Mouse (Mus musculus) lung, postnatal 10 days (tissue): Measurements from ENCODE around the gene Tas2r143.

Experiments
- DNase-seq: peaks from one replicate; pipeline ENCODE4 v3.0.0; 2021

Tas2r143 gene

GRCm38 (mm10) chr6:42399938-42400337 lies at the start of gene Tas2r143:
Gene Tas2r143, plus strand, starts transcription at chr6:42400238.
- DNase-seq = no peak

GRCm38 (mm10) chr6:42350968-42351775 lies 48.9 kb upstream of the Tas2r143 start:
- DNase-seq = no peak

- no peak for DNase-seq
Measured at GRCm38 (mm10) chr6:42351776-42352485, 48.1 kb upstream of the Tas2r143 start.

GRCm38 (mm10) chr6:42352486-42352846 lies 47.6 kb upstream of the Tas2r143 start:
- no peak for DNase-seq

GRCm38 (mm10) chr6:42353180-42353579 lies 46.9 kb upstream of the Tas2r143 start:
- DNase-seq = no peak

GRCm38 (mm10) chr6:42354076-42355019 lies 45.7 kb upstream of the Tas2r143 start:
- DNase-seq = peak; percentile 74

- no peak for DNase-seq
Measured at GRCm38 (mm10) chr6:42355366-42355765, 44.7 kb upstream of the Tas2r143 start.

GRCm38 (mm10) chr6:42355794-42356600 lies 44.0 kb upstream of the Tas2r143 start:
- DNase-seq = no peak

GRCm38 (mm10) chr6:42356913-42357312 lies 43.1 kb upstream of the Tas2r143 start:
- DNase-seq = no peak

- no peak for DNase-seq
Measured at GRCm38 (mm10) chr6:42357901-42358300, 42.1 kb upstream of the Tas2r143 start.

GRCm38 (mm10) chr6:42358901-42359300 lies 41.1 kb upstream of the Tas2r143 start:
- DNase-seq = no peak

GRCm38 (mm10) chr6:42359364-42360147 lies 40.5 kb upstream of the Tas2r143 start:
- peak; percentile 60 for DNase-seq

- DNase-seq = no peak
Measured at GRCm38 (mm10) chr6:42360231-42360840, 39.7 kb upstream of the Tas2r143 start.

- DNase-seq = no peak
Measured at GRCm38 (mm10) chr6:42361041-42361895, 38.8 kb upstream of the Tas2r143 start.

GRCm38 (mm10) chr6:42362074-42362473 lies 38.0 kb upstream of the Tas2r143 start:
- no peak for DNase-seq

GRCm38 (mm10) chr6:42362497-42362896 lies 37.5 kb upstream of the Tas2r143 start:
- no peak for DNase-seq

GRCm38 (mm10) chr6:42362974-42363373 lies 37.1 kb upstream of the Tas2r143 start:
- DNase-seq = peak; percentile 78

GRCm38 (mm10) chr6:42364066-42364465 lies 36.0 kb upstream of the Tas2r143 start:
- DNase-seq = no peak

GRCm38 (mm10) chr6:42364607-42365006 lies 35.4 kb upstream of the Tas2r143 start:
- no peak for DNase-seq

- no peak for DNase-seq
Measured at GRCm38 (mm10) chr6:42365215-42365614, 34.8 kb upstream of the Tas2r143 start.
